Mouse (Mus musculus) limb, embryonic 15.5 days (tissue): ENCODE measurements around the gene Fscn2. TPM values are rescaled to one million over a fixed set of nuclear protein-coding genes. Genes with fewer than 3 reads are reported as not detected.
"Not testable (repeated sequence)": the region's sequence is repeated elsewhere in the genome, so short reads cannot be mapped to it uniquely, and the experiment has no call there.

Experiments used
- ATAC-seq: fragments of 200-750 bp; cut with Nextera tagmentation; 2 replicates; pipeline ENCODE4 v1.8.0; 2017; ENCODE audit warnings: low read depth, moderate TSS enrichment; ENCODE audit not compliant: insufficient number of reproducible peaks, low FRiP score, low TSS enrichment
- H3K27ac ChIP-seq: fragments of 300-500 bp; sonication (generic); 2 replicates; pipeline ENCODE4 v1.5.1; 2015; ENCODE audit warnings: moderate library complexity, mild to moderate bottlenecking, inconsistent platforms
- H3K27me3 ChIP-seq: fragments of 300-500 bp; sonication (generic); 2 replicates; pipeline ENCODE4 v1.6.1; 2015; ENCODE audit warnings: inconsistent platforms
- H3K36me3 ChIP-seq: fragments of 300-500 bp; sonication (generic); 2 replicates; pipeline ENCODE4 v1.6.1; 2015; ENCODE audit warnings: inconsistent platforms
- H3K4me1 ChIP-seq: fragments of 300-500 bp; sonication (generic); 2 replicates; pipeline ENCODE4 v1.6.1; 2015; ENCODE audit warnings: inconsistent platforms
- H3K4me2 ChIP-seq: fragments of 300-500 bp; sonication (generic); 2 replicates; pipeline ENCODE4 v1.6.1; 2015; ENCODE audit warnings: mild to moderate bottlenecking, inconsistent platforms
- H3K4me3 ChIP-seq: fragments of 300-500 bp; sonication (generic); 2 replicates; pipeline ENCODE4 v1.5.1; 2015; ENCODE audit warnings: mild to moderate bottlenecking, inconsistent platforms
- H3K9ac ChIP-seq: fragments of 300-500 bp; sonication (generic); 2 replicates; pipeline ENCODE4 v1.6.1; 2015; ENCODE audit warnings: inconsistent platforms
- H3K9me3 ChIP-seq: fragments of 300-500 bp; sonication (generic); 2 replicates; pipeline ENCODE4 v1.6.1; 2016; ENCODE audit warnings: inconsistent platforms
- WGBS: fragments of 180-500 bp; shearing (Covaris S2); methylation state at CpG from one replicate; pipeline ENCODE4 v1.1.7; 2015; 5-methylcytosine and 5-hydroxymethylcytosine counted together
- polyA plus RNA-seq: library from polyadenylated mRNA; unstranded; fragments of >200 nt; fragmentation: Nextera tagmentation; extraction: Ambion mirVana; gene quantifications from 2 replicates; pipeline ENCODE4 v1.2.1, GENCODE M21; 2015

Fscn2 gene
- polyA plus RNA-seq, 1 experiment from 2014 or later = 0.79 TPM

DNA sequence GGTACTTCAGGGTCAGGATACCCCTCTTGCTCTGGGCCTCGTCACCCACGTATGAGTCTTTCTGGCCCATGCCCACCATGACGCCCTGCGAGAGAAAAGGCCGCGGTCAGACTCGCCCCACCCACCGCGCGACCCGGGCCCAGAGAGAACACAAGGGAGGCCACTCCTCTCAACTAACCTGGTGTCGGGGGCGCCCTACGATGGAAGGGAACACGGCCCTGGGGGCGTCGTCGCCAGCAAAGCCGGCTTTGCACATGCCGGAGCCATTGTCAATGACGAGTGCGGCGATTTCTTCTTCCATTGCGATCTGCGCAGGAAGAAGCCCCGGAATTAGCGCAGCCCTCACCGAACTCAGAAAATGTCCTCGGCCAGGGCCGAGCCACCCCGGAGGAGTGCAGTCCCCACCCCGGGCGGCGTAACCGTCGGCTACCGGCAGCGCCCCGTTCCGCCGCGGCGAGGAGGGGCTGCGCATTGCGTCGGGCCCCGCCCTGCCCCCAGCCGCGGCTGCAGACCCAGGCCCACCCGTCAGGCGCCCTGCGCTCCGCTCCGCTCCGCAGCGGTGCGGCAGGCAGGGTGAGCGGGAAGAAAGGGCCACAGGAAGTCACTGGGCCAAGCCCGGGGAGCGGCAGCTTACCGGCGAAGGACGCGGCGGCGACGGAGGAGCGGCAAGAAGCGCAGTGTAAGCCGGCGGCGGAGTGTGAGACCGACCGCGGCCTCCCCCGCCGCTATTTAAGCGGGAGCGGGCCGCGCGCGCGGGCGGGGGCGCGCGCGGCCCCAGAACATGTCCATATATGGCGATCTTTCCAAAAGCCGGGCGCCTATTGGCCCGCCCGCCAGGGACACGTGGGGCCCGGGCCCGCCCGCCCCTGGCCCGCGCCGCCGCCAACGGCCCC is 13.3 kb upstream of the Fscn2 start, which contains the start of gene Actg1:
Gene Actg1, minus strand, starts transcription at position 752 of the 893 bp plus-strand sequence.
- 7% methylated on average over 71 of the region's 103 CpGs for WGBS
- Histone ChIP-seq H3K4me3 (peak within 1 kb of the TSS; percentile 98), H3K27ac (peak within 1 kb of the TSS; percentile 99), H3K36me3 (peaks cover 13% of the 10 kb centered on the region), H3K9ac (peak within 1 kb of the TSS; percentile 100), H3K27me3 (no peaks in the 10 kb centered on the region), H3K4me2 (peak within 1 kb of the TSS; percentile 87), H3K9me3 (no peaks in the 10 kb centered on the region), H3K4me1 (peaks cover 48% of the 10 kb centered on the region)
- peak; percentile 80 for ATAC-seq

DNA sequence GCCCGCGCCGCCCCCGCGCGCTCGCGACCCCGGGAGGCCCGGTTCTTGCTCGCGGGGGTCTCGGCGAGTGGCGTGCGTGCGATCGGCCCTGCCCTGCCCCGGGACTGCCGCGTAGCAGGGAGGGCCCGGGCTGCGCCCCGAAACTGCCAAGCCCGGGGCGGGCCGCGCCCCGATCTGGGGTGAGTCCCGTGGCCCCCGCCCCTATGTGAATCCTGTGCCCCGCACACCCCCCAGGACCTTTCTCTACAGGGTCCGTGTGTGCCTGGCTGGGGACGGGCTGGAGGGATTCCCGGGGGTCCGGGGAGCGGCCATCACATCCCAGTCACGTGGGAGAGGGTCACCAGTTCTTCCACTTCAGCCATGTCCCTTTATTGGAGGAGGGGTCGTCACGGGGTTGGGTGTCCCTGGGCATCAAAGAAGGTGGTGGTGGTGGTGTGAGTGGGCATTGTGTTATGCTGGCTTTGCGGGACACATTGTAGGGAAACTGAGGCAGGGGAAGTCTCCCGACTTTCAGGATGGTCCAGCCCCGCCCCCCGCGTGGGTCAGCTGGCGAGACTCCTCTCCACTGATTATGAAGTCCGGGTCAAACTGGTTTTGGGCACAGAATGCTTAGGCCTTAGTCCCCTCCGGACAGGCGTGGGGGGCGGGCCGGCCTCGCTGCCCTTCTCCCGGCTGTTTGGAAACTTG is 12.5 kb upstream of the Fscn2 start:
- peak overlapping the region; percentile 87 for H3K9ac ChIP-seq
- peak overlapping the region; percentile 87 for H3K4me2 ChIP-seq
- no peak; the same call in 1 of the 2 replicates for ATAC-seq
- H3K4me1 ChIP-seq = peaks cover 55% of the 10 kb centered on the region
- H3K36me3 ChIP-seq = peaks cover 13% of the 10 kb centered on the region
- WGBS = 2% methylated on average over 42 of the region's 53 CpGs
- no peaks in the 10 kb centered on the region for H3K27me3 ChIP-seq
- H3K9me3 ChIP-seq = no peaks in the 10 kb centered on the region
- peak overlapping the region; percentile 98 for H3K4me3 ChIP-seq
- H3K27ac ChIP-seq = peak overlapping the region; percentile 99

DNA sequence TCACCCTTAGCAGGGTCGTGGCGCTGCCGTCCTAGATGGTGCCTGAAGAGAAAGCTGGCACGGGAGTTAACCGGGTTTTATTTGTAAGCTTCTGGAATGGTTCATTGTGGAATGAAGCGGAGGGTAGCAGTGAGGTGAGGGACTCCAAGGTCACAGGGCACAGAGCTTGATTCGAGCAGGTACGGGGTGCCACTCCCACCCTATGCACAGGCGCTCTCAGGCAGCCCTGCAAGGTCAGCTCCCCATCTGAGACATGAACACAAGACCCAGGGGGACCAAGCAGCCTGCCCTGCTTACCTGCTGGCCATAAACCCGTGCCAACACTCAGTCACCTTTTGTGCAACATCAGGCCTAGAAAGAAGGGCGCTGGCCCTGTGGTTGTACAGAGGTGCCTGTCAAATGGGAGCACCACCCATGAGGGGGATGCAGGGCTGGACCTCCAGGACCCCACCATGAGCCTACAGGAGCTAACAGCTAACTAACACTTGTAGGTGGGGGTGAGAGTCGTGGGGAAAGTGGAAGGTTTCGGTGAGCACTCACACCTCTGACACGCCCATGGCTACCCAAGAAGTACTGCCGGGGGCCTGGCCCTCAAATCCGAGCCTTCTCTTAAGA is 11.9 kb upstream of the Fscn2 start:
- H3K27ac ChIP-seq = peak overlapping the region; percentile 99
- no peaks in the 10 kb centered on the region for H3K27me3 ChIP-seq
- peaks cover 13% of the 10 kb centered on the region for H3K36me3 ChIP-seq
- peak overlapping the region; percentile 87 for H3K9ac ChIP-seq
- H3K4me2 ChIP-seq = peak overlapping the region; percentile 87
- peak overlapping the region; percentile 98 for H3K4me3 ChIP-seq
- WGBS = 2% methylated on average over 16 of the region's 16 CpGs
- no peaks in the 10 kb centered on the region for H3K9me3 ChIP-seq
- 0 out of 2 replicates have a peak, but pooled peaks have one; percentile 0 for ATAC-seq
- H3K4me1 ChIP-seq = peaks cover 57% of the 10 kb centered on the region

- peak overlapping the region; percentile 99 for H3K27ac ChIP-seq
- peaks cover 56% of the 10 kb centered on the region for H3K4me1 ChIP-seq
- ATAC-seq = peak; percentile 70
- H3K4me3 ChIP-seq = peak overlapping the region; percentile 98
- H3K4me2 ChIP-seq = peak overlapping the region; percentile 87
- H3K9me3 ChIP-seq = no peaks in the 10 kb centered on the region
- H3K27me3 ChIP-seq = no peaks in the 10 kb centered on the region
- WGBS = under 1% methylated on average over 67 of the region's 68 CpGs
- peak overlapping the region; percentile 87 for H3K9ac ChIP-seq
- H3K36me3 ChIP-seq = peaks cover 7% of the 10 kb centered on the region
These were observed 11.2 kb upstream of the Fscn2 start for GRCm38 (mm10) chr11:120349986-120350702.

DNA sequence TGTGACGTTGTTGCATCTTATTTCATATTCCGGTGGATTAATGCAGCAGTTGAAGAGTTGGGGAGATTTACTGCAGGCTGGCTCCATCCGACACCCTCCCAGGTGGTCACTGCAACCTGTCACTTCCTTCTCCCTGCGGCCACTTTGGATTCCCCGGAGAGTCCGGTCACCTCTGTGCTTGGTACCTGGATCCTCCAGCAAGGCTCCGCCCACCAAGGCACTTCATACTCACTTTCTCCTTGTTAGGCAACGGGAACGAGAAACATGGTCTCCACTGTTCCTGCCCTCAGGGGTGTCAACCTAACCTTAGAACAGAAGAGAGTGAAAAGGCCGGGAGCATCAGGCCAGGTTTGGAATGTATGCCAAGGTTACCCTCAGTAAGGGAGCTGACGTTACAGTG is 10.6 kb upstream of the Fscn2 start:
- H3K36me3 ChIP-seq = 0 out of 2 replicates have a peak, but pooled peaks cover 4% of the 10 kb centered on the region
- peak overlapping the region; percentile 98 for H3K4me3 ChIP-seq
- no peak overlapping the region for H3K9ac ChIP-seq
- H3K9me3 ChIP-seq = no peaks in the 10 kb centered on the region
- H3K27ac ChIP-seq = peak overlapping the region; percentile 99
- peak overlapping the region; percentile 87 for H3K4me2 ChIP-seq
- no peaks in the 10 kb centered on the region for H3K27me3 ChIP-seq
- no peak for ATAC-seq
- WGBS = 10% methylated on average over 11 of the region's 11 CpGs
- peaks cover 56% of the 10 kb centered on the region for H3K4me1 ChIP-seq

- no peak for ATAC-seq
- no peak overlapping the region for H3K4me3 ChIP-seq
- H3K4me1 ChIP-seq = peaks cover 57% of the 10 kb centered on the region
- H3K27ac ChIP-seq = peak overlapping the region; percentile 99
- no peaks in the 10 kb centered on the region for H3K9me3 ChIP-seq
- 0 out of 2 replicates have a peak, but pooled peaks cover 3% of the 10 kb centered on the region for H3K36me3 ChIP-seq
- WGBS = 83% methylated on average over 10 of the region's 10 CpGs
- H3K4me2 ChIP-seq = 0 out of 2 replicates have a peak overlapping the region, but pooled peaks have one; percentile 87
- H3K9ac ChIP-seq = no peak overlapping the region
- no peaks in the 10 kb centered on the region for H3K27me3 ChIP-seq
These were observed 9.9 kb upstream of the Fscn2 start for GRCm38 (mm10) chr11:120351250-120352092.

GRCm38 (mm10) chr11:120352093-120352350 is 9.3 kb upstream of the Fscn2 start:
- H3K27me3 ChIP-seq, H3K36me3 ChIP-seq, H3K9ac ChIP-seq, ATAC-seq, H3K4me2 ChIP-seq, H3K9me3 ChIP-seq, H3K4me3 ChIP-seq: not testable (repeated sequence)
- H3K4me1 ChIP-seq = peaks cover 58% of the 10 kb centered on the region
- H3K27ac ChIP-seq = peak overlapping the region; percentile 99
- whole genome bisulfite sequencing = 83% methylated on average over 5 of the region's 5 CpGs

GRCm38 (mm10) chr11:120352571-120353290 is 8.6 kb upstream of the Fscn2 start:
- ATAC-seq = no peak
- H3K4me2 ChIP-seq = no peak overlapping the region
- H3K27ac ChIP-seq = peak overlapping the region; percentile 99
- no peak overlapping the region for H3K4me3 ChIP-seq
- no peak overlapping the region for H3K9ac ChIP-seq
- peaks cover 65% of the 10 kb centered on the region for H3K4me1 ChIP-seq
- no peaks in the 10 kb centered on the region for H3K36me3 ChIP-seq
- 51% methylated on average over 13 of the region's 13 CpGs for WGBS
- H3K27me3 ChIP-seq = no peaks in the 10 kb centered on the region
- H3K9me3 ChIP-seq = no peaks in the 10 kb centered on the region

GRCm38 (mm10) chr11:120353500-120354303 is 7.6 kb upstream of the Fscn2 start:
- Histone ChIP-seq H3K9ac (no peak overlapping the region), H3K27ac (0 out of 2 replicates have a peak overlapping the region, but pooled peaks have one; percentile 99), H3K27me3 (no peaks in the 10 kb centered on the region), H3K4me3 (no peak overlapping the region), H3K4me2 (0 out of 2 replicates have a peak overlapping the region, but pooled peaks have one; percentile 8), H3K9me3 (no peaks in the 10 kb centered on the region), H3K36me3 (no peaks in the 10 kb centered on the region), H3K4me1 (peaks cover 75% of the 10 kb centered on the region)
- 26% methylated on average over 26 of the region's 26 CpGs for WGBS
- no peak for ATAC-seq
